19 mouse cellular contexts compared by ENCODE assay signal in the genomic region with DNA sequence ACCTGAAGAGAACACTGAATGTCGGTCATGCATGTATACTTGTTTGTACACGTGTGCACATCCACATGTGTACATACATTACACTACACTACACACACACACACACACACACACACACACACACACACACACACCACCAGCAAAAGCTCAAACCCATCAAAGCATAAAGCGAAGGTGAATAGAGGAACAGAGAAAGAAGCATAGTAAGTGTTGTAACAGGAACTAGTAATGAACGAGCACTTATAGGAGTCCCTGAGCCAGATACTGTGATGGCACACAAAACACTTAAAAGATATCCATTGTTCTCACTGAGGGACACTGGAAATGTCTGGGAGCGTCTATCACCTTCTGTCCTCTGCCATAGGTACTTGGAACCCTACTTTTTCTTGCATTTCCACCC. TPM values are rescaled to one million over a fixed set of nuclear protein-coding genes. Genes with fewer than 3 reads are reported as not detected.
"Had no signal": no experiment of that assay in that cellular context is flagged by ENCODE, and none has a peak within 500 bp of the region (broad histone marks: within the 10 kb centered on the region; RNA-seq: fewer than 3 reads in every experiment).

No protein-coding gene starts in this region.

- H3K27ac ChIP-seq: hindbrain, postnatal 0 days; limb, embryonic 12.5 days; limb, embryonic 15.5 days; liver, embryonic 13.5 days; macrophage; midbrain, embryonic 12.5 days; midbrain, embryonic 15.5 days; neural tube, embryonic 12.5 days; neural tube, embryonic 15.5 days; stomach, postnatal 0 days had no signal

- H3K4me2 ChIP-seq: limb, embryonic 12.5 days; limb, embryonic 15.5 days; liver, embryonic 13.5 days; midbrain, embryonic 12.5 days; midbrain, embryonic 15.5 days; neural tube, embryonic 12.5 days; neural tube, embryonic 15.5 days had no signal

- H3K36me3 ChIP-seq: limb, embryonic 12.5 days; limb, embryonic 15.5 days; liver, embryonic 13.5 days; midbrain, embryonic 12.5 days; midbrain, embryonic 15.5 days; neural tube, embryonic 12.5 days; neural tube, embryonic 15.5 days had no signal

- H3K27me3 ChIP-seq: neural tube, embryonic 12.5 days had no signal

- H3K4me3 ChIP-seq: limb, embryonic 12.5 days; limb, embryonic 15.5 days; liver, embryonic 13.5 days; midbrain, embryonic 12.5 days; midbrain, embryonic 15.5 days; neural tube, embryonic 12.5 days; neural tube, embryonic 15.5 days had no signal

- ATAC-seq: hindbrain, postnatal 0 days; inflammation-experienced regulatory T-cells, adult 6 months; intestine, embryonic 16.5 days; midbrain, embryonic 15.5 days had no signal

- DNase-seq: left cerebral cortex, postnatal 4 days; liver, embryonic 13.5 days; right cerebral cortex, adult 18-20 months; right cerebral cortex, postnatal 14 days; right cerebral cortex, postnatal 4 days; thymus, adult 2 months; thymus, postnatal 25 days had no signal

- H3K9me3 ChIP-seq: limb, embryonic 12.5 days; limb, embryonic 15.5 days; liver, embryonic 13.5 days; midbrain, embryonic 12.5 days; midbrain, embryonic 15.5 days; neural tube, embryonic 12.5 days; neural tube, embryonic 15.5 days had no signal

- H3K9ac ChIP-seq: limb, embryonic 12.5 days; limb, embryonic 15.5 days; liver, embryonic 13.5 days; midbrain, embryonic 12.5 days; midbrain, embryonic 15.5 days; neural tube, embryonic 12.5 days; neural tube, embryonic 15.5 days had no signal

RNA-seq across cellular contexts. Expression of a gene that starts 5.2 kb away (rescaled TPM):
- polyA plus RNA-seq: inflammation-experienced regulatory T-cells, adult 6 months; midbrain, embryonic 12.5 days had no signal

RNA-seq across cellular contexts. Expression of a gene that starts 24.9 kb away (rescaled TPM):
- total RNA-seq: megakaryocyte-erythroid progenitor cell, adult 5-6 weeks had no signal
- polyA plus RNA-seq: inflammation-experienced regulatory T-cells, adult 6 months had no signal
